Mouse (Mus musculus): ENCODE results near the gene Kiss1.

DNA sequence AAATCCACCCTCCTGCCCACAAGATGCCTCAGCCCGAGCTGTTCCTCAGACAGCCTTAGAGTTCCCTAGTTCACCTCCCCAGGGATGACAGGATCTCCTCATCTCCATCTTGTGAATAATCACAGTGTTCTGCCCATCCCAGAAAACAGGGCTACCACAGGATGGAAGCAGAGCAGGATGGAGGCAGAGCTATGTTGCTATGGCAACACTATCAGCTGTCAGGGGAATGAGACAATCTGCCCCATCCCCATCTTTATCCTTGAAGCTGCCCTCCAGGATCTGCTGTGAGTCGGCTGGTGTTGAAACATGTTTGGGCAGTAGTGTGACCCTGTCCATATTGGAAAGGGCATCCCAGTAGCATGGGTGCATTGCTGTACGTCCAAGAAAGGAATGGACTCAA is 9.5 kb downstream of the Kiss1 start:
- TF ChIP-seq CTCF (IDR thresholded peaks at IDR 0.05; ENCODE audit: low read depth, low read length) (no peak), POLR2A (IDR thresholded peaks at IDR 0.05; ENCODE audit: borderline replicate concordance, low read depth, low read length) (no peak)

Measured in bone marrow macrophage, adult 2 months (primary cell).